Mouse (Mus musculus) embryonic fibroblast, embryonic 13.5 days (primary cell): Measurements from ENCODE around the gene Rpl13a.

Experiments used
- CTCF ChIP-seq: IDR thresholded peaks from 2 replicates; pipeline ENCODE4 v1.5.1; 2011; ENCODE audit warnings: mild to moderate bottlenecking, control low read depth, low read length, moderate library complexity, borderline replicate concordance; ENCODE audit not compliant: insufficient read depth
- POLR2A ChIP-seq: IDR thresholded peaks from 2 replicates; pipeline ENCODE4 v1.6.1; 2011; ENCODE audit warnings: low read depth, mild to moderate bottlenecking, control low read depth, low read length, moderate library complexity

DNA sequence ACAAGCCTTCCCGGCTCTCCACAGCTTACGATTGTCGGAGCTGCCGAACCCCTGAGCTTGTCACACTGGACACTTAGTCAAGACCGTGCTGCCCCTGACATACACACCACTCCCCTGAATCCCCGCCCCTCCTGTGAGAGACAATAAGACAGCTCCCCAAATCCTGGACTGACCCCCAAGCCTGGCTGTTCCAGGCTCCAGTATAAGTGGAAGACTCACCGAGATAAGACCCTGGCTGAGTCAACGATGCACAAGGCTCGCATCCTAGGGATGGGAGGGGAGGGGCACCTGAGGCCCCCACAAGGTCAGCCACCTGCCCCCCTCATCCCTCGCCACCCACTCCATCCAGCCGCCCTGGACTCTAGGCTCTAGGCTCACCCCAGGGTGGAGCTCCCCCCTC lies 3.3 kb upstream of the Rpl13a start:
- no peak for TF ChIP-seq POLR2A
- TF ChIP-seq CTCF, result no peak
